Mouse (Mus musculus) heart, adult 18-20 months (tissue): ENCODE results near the gene Reg4. TPM values are rescaled to one million over a fixed set of nuclear protein-coding genes. Genes with fewer than 3 reads are reported as not detected.

Experiments
- DNase-seq, 2 experiments: peaks; one replicate each; pipeline ENCODE4 v3.0.0; 2021 to 2022; ENCODE audit warnings: mixed read lengths in 1 of 2
- long read RNA-seq, 2 experiments: library from polyadenylated mRNA; stranded (forward); transcript quantifications; one replicate each; pipeline ENCODE4 v2.0.0; 2021
- total RNA-seq, 2 experiments: library from RNA; stranded (reverse); gene quantifications; 2 replicates each; pipeline ENCODE4 v1.2.3; 2021

Reg4 gene
- total RNA-seq: not detected
- long read RNA-seq, experiment 1: 0 reads
- long read RNA-seq, experiment 2: 0 reads

GRCm38 (mm10) chr3:98221856-98222255, at the start of gene Reg4:
TSS of gene Reg4 (plus strand) at chr3:98222156.
- DNase-seq: no peak

DNA sequence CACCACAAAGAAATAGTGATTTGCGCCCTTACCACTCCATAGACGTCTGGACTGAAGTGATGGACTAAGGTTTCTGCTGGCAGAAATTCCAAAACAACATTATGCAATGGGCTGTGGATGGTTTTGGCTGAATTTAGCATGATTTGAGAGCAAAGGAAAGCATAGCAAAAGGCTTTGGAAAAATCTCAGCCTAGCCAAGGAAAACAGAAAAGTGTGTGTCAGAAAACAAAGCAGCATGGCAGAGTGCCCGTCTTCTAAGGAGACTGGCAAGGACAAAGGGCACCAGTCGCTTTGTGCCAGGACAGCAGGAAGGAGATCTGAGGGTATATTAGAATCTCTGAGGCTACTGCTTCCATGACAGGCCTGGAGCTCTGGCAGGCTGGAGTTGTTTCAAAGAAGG, 43.6 kb upstream of the Reg4 start:
- DNase-seq: peak; percentile 67 to 70

- DNase-seq: peak; percentile 30 to 44
Observed at GRCm38 (mm10) chr3:98180805-98181204, 41.2 kb upstream of the Reg4 start.

DNA sequence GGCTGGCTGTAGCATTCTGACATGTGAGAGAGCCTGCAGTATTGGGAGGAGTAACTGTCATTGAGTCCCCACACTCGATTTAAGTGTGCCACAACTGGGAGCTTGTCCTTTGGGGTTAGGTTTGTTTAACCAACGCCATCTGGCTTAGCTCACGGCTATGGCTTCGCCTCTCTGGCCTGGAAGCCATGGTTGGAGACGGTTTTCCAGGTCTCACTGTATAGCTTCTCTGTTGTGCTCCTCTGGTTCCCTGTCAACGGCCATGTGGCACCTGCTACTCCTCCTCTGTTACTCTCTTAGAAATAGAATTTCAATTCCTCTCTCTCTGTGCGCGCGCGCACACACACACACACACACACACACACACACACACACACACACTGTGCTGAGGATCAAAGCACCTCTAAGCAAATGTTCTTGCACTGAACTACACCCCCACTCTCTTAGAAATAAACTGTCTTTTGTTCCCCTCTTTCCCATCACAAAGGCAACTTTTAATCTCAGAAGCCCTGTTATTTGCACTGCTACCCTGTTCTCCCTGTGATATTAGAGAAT, 36.7 kb upstream of the Reg4 start:
- DNase-seq: no peak

GRCm38 (mm10) chr3:98187777-98188176, 34.2 kb upstream of the Reg4 start:
- DNase-seq: no peak

GRCm38 (mm10) chr3:98197711-98198532, 24.0 kb upstream of the Reg4 start:
- no peak for DNase-seq

DNA sequence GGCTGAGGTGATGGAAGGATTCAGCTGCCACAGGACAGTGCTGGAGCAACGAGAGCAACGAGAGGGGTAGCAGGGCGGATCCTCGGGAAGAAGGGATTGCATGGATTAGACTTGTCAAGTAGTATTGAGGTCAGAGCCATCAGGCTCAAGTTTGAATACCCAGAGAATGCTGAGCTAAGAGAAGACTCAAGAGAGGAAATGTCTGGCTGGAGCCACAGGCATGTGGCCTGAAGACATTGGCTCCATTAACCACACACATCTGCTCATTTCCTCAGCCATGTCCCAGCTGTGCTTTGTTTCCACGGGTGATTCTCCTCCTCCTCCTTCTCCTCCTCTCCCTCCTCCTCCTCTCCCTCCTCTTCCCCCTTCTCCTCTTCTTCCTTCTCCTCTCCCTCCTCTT, 22.2 kb upstream of the Reg4 start:
- peak; percentile 38 to 67 for DNase-seq

- DNase-seq: no peak
Observed at GRCm38 (mm10) chr3:98203282-98203681, 18.7 kb upstream of the Reg4 start.

- no peak for DNase-seq
Observed at GRCm38 (mm10) chr3:98206977-98207376, 15.0 kb upstream of the Reg4 start.

DNA sequence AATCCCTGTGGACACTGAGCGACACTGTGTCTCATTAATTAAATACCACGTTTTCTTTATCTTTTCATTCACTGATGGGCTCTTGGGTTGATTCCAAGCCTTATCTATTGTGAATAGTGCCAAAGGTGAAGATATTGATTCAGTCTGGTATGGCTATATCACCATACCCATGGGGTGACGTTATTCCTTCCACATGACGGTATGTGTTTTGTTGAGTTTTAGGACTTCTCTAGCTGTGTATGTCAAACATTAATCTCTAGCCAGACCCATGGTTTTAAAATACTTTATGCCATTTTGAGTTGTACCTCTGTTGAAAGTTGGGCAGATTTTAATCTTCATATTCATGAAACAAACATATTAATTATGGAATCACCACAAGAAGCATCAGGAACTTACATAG, 12.8 kb upstream of the Reg4 start:
- DNase-seq: no peak

DNA sequence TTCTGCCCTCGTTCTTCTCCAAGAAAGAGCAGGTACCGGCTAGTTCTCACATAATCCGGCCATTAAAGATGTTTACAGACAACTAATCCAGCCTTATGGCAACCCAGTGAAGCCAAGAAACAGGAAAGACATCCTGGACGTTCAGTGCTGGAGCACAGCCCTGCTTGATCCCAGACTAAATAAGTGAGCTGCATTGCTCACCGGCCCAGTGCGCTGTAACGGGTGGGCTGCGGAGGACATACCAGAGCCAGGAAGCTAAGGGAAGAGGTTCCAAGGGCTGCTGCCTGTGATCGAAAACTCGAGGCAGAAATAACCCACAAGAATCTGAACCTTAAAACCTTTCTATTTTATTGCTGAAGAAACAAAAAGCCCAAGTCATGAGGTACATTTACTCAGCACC, 11.1 kb upstream of the Reg4 start:
- DNase-seq: no peak

DNA sequence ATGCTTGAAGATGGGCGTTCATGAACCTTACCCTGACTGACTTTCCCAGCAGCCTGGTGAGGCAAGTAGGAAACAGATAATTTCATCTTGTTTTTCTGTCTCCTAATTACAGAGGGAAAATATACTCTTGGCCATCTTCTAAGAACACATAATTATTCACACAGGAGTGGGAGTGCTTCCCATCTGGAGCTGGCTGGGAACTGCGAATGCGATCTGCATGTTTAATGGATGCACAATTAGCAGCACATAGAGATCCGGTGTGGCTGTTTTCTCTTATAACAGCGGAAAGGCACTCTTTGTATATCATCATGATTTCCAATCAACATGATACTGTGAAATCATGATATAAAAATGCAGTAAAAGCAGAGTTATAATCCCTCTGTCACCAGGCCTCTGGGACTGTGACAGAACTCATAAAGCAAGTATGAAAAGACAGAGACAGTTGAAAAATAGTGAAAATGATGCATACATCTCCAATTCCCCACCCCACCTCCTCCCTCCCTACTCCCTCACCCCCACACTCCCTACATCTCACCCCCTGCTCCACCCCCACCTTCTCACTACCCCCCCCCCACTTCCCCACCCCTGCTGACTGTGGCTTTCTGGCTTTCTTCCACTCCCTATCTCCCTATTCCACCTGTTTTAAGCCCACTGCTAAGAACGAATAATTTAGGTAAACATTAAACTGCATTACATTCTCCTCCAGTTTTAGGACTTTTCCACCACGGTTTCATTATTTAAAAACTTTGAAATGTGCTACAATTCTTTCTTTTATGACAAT, 10.5 kb upstream of the Reg4 start:
- DNase-seq: no peak

- DNase-seq: no peak
Observed at GRCm38 (mm10) chr3:98216296-98216695, 5.7 kb upstream of the Reg4 start.

DNA sequence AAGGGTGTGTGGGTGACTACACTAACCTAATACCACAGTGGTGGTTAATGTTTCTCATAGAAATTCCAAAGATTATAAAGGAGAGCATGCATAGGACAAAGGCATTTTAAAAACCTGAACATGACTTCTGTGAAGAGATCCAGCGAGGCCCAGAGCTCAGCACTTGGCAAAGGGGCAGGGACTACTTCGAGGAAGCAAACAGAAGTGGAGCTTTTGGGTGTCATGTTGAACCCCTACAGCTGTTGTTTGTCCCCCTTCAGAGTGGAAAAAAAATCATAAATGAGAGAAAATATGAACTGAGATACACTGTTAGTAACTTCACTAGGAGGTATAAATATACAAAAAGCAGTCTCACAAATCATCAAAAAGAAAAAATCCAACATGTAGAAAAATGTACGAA, 1.3 kb downstream of the Reg4 start:
- no peak for DNase-seq

- peak; percentile 69 to 83 for DNase-seq
Observed at GRCm38 (mm10) chr3:98223783-98224580, 2.0 kb downstream of the Reg4 start.

DNA sequence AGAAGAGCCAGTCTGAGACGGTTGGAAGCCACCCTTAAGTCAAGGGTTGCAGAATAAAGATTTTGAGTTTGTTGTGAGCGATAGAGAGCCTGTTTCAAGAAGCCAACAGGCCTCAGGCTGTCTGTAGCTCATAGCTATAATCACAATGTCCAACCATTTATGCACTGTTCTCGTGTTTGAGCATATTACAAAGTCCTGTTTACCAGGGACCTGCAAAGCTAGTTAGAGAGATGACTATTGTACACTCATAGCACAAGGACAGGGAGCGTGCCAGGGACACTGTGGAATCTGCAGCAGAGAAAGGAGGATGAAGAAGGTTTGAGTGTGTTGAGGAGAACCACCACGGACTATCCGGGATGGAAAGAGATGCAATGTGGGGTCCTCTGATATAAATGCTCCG, 3.0 kb downstream of the Reg4 start:
- DNase-seq: no peak

GRCm38 (mm10) chr3:98225746-98226145, 3.8 kb downstream of the Reg4 start:
- no peak for DNase-seq

- DNase-seq: peak; percentile 68 to 86
Observed at GRCm38 (mm10) chr3:98226988-98227610, 5.1 kb downstream of the Reg4 start.

DNA sequence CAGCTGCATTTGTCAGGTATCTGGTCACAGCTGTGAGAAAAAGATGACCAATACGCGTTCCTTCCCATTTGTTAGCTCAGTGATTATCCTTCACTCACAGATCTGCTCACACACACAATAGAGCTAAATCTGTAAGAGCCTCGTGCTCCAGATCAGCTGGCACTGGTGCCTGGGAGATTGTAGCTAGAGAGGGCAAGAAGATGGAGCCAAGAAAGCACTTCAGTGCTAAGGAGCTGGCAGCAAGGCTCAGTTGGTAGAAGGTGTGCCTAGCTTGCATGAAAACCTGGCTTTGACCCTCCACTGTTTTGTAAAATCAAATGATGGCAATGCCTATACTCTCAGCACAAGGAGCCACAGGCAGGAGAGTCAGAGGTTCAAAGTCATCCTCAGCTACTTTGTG, 5.8 kb downstream of the Reg4 start:
- no peak for DNase-seq

- no peak for DNase-seq
Observed at GRCm38 (mm10) chr3:98229943-98230342, 8.0 kb downstream of the Reg4 start.

GRCm38 (mm10) chr3:98233504-98233903, 11.5 kb downstream of the Reg4 start:
- DNase-seq: no peak

DNA sequence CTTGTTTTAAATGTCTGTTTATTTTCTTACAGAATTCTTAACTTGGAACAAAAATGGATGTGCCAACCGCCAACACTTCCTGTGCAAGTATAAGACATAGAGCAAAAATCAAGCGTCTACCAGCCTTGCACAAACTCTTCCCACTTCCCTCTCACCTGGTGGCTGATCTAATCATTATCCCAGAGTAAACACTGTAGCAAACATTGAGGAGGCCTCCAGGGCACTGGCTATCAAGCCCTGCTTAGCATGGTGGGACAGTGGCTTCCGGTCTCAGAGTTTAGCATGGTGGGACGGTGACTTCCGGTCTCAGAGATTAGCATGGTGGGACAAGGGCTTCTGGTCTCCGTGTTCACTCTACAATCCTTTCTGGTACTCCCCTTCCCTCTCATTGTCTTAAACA, 14.3 kb downstream of the Reg4 start:
- no peak for DNase-seq
